Mouse (Mus musculus): ENCODE data around the gene Tmem258. TPM values are rescaled to one million over a fixed set of nuclear protein-coding genes. Genes with fewer than 3 reads are reported as not detected.
A peak's percentile ranks its signal among the peaks of the same experiment; 100 is the strongest.

Gene Tmem258
- total RNA-seq, 2 experiments from 2014 or later: 160 TPM

DNA sequence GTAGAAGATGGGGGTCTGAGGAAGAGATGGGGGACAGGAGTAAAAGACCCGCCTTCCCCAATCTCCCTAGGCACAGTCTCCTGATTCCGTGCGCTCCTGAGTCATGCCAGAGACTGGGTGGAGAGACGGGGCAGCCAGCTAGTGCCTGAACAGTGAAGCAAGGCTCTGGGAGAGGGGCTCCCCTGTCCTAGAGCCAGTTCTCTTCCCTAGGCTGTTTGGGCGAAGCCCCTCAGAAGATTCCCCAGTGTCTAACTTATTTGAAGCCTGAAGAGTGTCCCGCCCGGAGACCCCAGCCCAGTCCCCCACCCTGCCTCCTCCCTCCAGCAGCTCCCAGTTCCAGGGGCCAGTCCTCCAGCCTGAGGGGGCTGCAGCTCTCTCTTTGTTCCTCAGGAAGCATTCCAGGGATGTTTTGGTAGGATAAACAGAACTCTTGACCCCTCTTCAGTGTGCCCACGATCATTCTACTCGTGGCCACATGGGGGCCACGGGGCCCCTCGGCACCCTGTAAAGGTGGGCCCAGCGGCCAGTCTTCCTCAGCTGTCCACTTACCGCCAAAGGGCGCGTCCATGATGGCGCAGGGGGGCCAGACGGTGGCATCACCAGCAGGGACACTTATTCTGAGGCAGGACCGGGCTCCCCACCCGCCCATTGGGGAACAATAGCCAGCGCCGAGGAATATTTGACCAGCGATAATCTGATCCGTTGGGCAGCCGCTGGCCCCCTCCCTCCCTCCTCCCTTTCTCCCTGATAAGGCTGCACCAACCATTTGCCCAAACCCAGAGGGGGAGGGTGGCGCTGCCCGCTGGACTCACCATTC lies 21.0 kb downstream of the Tmem258 start:
- no peak for DNase-seq

DNA sequence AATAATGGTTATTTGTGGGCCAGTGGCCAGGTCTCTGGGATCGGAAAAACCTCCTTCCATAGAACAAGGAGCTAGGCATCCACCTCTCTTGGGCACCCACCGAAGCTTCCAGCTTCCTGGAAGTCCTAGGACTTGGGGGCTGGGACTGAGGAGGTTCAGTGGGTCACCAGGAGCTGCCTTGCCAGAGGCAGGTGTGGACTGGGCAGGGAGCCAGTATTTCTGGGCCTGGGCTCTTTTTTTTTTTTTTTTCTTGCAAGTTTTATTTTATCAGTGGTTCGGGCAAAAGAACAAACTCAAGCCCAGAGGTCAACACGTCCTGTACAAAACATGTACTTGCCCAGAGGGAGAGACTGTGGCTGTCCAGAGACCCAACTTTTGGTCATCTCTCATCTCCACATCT lies 22.0 kb downstream of the Tmem258 start:
- DNase-seq: no peak

DNA sequence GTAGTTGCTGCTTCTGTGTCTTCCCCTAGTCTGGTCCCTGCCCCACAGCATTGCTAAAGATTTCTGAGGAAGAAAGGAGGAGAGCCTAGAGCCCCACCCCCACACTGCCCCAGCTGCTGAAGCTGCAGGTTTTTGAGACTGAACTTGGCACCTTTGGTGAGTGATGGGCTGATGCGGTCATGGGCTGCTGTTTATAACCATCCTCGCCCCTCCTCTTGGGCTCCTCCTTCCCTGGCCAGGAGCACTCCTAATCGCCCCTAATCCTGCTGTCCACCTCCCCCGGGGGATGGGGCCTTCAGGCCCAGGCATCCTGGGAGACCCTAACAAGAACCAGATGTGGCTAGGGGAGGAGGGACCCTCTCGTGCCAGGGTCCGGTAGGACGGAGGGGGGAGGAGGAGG lies 27.2 kb downstream of the Tmem258 start:
- no peak for DNase-seq

DNA sequence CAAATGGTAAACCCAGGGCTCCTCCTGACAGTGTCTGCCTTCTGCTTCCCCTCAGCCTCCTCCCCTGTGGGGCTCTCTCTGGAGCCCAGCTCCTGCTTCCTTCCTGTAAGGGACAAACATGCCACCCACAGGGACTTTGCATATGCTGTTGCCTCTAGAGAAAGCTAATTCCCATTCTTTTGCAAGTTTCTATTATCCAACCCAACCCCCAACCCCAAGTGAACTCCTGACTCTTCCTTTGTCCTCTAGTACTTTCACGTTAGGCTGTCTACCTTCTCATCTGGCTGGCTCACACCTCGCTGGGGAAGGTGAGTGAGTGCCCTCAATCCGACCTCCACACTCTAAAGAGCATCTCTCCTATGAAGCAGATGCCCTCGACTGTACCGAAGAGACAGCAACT lies 28.1 kb downstream of the Tmem258 start:
- no peak for DNase-seq

DNA sequence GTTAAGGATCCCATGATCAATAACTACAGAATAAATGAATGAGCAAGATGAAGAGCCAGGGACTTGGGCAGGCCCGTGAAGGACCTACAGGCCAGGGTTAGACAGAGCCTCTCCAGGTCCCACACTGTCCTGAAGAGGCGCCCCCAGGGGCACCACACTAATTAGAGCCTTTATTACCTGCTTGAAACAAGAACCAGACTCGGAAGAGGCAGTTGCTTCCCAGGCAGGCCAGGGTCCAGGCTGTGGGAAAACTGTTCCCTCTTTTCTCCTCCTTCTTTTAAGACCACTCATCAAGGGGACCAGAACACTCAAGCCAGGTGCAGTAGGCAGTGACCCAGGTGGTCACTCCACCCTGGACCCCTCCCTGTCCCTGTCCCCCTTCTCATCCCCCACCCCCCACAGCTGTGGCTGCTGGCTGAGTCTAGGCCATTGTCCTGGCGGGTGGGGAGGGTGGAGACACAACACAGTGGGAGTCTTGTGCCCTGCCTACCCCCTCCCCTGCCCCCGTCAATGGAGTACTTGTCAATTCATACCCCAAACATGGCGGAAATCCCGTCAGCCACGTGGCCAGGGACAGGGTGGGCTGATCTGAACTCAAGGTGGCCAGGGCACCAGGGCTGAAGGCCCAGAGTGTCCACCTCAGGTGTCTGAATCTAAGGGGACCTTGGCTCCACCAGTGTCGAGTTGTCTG lies 28.7 kb downstream of the Tmem258 start:
- no peak for DNase-seq

DNA sequence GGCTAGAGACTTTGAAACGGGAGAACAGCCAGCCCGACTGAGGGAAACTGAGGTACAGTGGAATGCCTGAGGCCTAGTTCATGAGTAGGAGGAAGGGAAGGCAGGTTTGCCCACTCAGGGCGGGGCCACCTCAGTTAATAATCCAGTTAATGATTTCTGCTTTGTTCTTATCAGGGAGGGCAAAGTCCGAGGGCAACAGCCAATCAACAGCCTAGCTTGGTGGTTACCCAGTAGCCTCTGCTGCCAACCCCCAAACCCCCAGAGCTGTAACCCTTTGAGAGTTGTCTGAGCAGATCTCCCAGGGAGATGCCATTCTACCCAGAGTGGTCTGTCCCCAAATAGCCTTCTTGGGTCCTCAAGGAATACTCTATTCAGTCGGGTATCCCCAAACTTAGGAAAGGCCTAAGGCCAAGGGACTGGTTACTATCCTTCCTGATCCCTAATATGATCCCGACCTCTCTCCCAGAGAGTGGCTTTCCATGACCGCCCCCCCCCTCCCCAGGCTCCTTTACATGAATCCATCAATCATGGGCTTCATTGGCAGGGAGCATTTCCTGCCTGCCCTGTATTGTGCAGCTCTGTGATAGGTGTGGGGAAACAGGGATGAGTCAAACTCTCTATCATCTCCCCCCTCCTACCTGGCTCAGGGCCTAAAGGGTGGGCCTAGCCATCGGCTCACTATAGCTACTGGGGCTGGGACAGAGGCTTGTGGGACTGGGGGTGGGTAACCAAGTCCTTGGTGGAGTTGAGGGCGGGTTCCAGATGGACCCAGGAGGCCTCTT lies 32.2 kb downstream of the Tmem258 start:
- DNase-seq: no peak

DNA sequence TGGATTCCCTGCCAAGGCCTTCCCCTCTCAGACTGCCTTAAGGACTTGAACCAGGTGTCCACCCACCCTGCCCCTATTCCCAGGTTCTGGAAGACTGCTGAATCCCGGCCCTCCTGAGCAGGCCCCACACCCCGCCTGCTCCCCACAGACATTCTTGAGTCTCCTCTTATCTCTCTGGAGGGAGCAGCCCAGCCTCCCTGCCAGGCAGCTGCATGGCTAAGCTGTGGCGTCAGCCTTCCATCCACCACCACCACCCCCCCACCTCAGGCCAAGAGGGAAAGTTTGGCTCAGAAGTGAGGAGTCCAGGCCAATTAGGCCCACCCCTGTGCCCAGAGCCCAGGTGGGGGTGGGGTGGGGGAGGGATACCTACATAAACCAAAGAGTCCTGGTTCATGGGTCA lies 34.7 kb downstream of the Tmem258 start:
- peak; percentile 32 for DNase-seq

DNA sequence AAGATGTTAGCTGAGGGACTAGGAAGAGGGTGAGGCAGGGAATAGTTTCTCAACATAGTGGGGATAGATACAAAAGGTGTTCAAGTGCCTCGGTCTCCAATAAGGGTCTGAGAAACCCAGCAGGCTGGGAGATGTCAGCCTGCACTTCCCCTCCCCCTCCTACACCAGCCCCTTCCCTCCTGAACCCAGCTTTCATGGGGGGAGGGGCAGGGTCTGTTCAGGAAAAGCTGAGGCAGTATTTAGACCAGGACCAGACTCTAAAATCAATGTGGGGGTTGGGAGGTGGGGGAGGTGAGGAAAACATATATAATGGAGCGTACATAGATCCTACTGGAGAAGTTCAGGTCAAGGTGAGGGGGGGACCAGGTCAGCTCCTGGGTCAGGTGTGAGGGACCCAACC lies 35.6 kb downstream of the Tmem258 start:
- no peak for DNase-seq

DNA sequence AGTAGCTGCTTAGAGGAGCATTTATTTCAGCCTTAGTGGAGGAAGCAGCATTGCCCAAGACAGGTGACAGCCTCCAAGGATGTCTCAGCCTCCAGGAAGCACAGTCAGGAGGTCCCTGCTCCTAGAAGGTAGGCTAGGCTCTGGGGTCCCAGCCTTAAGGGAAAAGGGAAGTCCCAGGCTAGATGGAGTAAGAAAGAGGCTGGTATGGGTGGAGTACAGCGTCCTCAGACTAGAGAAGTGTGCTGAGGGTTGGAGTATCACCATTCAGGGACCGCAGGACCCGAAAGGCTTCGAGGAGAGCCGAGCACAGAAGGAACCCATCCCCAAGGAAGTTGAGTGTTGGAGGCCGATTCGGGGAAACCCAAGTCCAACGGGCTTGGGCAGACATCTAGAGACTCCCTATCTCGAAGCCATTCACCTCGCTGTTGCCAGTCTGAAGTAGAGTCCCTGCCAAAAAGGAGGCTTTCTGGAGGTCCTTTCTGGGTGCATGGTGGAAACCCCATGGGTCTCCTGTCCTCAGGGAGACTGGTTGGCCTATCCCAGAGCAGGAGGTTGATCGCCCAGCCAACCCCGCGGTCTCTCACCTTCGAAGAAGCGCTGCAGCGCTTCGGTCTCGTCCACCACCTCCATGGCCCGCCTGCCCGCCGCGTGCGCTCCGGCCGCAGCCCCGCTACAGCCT lies 36.3 kb downstream of the Tmem258 start:
- no peak for DNase-seq

DNA sequence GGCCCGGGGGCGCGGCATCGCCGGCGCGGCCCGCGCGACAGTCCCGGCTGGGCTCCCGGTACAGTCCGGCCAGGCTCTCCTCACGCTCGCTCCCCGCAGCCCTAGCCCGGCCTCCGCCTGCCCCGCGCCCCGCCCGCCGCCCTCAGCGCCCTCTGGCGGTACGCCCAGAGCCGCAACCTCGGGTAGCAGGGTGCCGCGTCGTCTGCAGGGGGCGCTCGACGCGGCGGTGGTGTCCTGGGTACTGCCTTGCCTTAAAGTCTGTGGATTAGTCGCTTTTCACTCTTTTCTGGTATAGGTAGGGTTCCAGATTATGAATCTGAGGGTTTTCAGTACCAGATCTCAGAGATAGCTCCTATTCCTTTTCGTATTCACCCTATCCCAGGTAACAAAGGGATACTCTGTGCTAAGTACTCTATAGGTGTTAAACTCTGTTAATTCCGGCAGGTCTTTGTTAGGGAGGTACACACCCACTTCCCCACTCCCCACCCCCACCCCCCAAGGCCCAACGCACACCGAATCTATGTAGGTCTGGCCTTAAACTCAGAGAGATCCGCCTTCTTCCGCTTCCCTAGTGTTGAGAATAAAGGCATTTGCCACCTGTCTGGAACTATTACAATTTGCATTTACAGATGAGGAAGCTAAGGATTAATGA lies 37.0 kb downstream of the Tmem258 start, which contains the start of gene Myrf:
Myrf (minus strand) TSS at position 95 of the 652 bp plus-strand sequence.
- DNase-seq: peak; percentile 86

DNA sequence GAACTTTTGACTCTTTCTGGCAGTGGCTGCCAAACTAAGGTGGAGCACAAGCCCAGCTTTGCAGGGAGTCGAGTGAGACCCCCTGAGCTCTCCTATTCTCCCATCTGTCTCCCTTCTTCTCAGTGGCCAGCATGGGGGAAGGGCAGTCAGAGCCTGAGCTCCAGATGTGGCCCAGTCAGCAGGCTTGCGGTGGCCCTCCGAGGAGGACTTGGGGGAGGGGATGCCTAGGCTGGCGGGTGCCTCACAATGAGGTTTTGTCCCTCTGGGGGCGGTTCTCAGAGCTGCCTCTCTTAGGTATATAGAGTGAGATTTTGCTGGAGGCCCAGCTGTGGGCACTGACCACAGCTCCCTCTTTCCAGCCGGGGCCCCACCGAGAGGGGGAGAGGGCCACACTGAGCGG lies 39.1 kb downstream of the Tmem258 start:
- no peak for DNase-seq

DNA sequence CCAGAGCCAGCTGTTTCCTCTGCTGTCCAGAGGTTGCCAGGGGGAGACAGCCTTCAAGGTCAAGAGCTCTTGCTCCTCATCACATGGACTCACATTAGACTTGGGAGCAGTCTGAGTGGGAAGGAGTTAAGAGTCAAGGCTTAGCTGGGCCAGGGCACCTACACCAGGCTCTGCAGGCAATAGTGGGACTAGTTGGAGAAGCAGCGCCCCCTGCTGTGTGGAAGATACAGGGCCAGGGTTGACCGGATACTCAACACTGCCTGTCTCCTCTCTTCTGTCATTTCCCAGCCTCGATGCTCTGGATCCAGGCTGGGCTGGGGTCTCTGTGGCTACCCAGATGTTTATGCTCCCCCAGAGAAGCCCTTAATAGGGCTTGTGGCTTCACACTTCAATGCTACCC lies 40.4 kb downstream of the Tmem258 start:
- DNase-seq: peak; percentile 67

DNA sequence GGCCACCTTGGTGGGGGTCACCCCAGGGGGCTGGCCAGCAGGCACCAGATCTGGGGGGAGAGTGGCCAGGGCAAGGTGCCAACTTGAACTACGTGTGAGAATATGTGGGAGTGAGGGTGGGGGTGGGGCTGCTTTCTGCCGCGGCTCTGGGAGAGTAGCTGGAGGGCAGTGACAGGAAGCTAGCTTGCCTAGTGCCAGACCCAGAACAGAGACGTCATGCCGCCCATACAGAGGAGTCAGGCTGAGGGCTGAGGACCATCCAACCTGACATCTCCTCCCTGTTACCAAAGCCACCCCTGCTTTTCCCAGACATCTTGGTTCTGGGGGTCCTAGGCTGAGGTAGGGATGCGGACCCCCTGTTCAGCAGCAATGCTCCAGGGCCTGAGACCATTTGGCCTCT lies 43.4 kb downstream of the Tmem258 start:
- no peak for DNase-seq

DNA sequence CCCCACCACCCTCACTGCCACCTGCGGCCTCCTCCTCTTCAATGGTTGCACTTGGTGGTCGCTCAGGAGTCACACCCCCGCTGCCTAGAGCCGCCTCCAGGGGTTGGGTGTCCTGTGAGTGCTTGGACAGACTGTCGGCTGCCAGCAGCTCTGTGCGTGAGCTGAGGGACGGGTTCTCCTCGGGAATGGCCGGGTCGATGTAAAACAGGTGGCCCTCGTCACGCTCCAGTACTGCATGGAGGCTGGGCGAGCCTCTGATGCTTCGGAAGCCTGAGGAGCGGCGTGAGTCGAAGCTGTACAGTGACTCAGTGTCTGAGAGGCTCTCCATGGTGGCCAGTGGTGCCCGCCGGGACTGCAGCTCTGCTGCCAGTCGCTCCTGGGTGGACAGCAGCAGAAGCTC lies 44.3 kb downstream of the Tmem258 start:
- peak; percentile 45 for DNase-seq

Small RNAs within 50 kb of the gene (microRNA-seq; reads per million reads assigned to microRNA genes)
- 1.0 reads per million in 2 experiments for gene Mir6993

Other genes starting within 250 kb of the Tmem258 start
- 1,000 to 10,000 TPM; 1,376 to 1,487 TPM for gene Fth1, start 223.4 kb upstream of the Tmem258 start, total RNA-seq (2021)
- not detected for gene Best1, start 202.4 kb upstream of the Tmem258 start, total RNA-seq (2021)
- 10 to 100 TPM; 12.2 to 12.5 TPM for gene Rab3il1, start 202.3 kb upstream of the Tmem258 start, total RNA-seq (2021)
- 10 to 100 TPM; 55.6 to 55.7 TPM for gene Fads3, start 162.4 kb upstream of the Tmem258 start, total RNA-seq (2021)
- 10 to 100 TPM; 15.9 to 17.0 TPM for gene Fads2, start 102.3 kb upstream of the Tmem258 start, total RNA-seq (2021)
- 10 to 100 TPM; 52.4 to 54.5 TPM for gene Fads1, start 21.1 kb upstream of the Tmem258 start, total RNA-seq (2021)
- gene Fen1, start 155 bp downstream of the Tmem258 start, total RNA-seq (2021): 10 to 100 TPM; 26.8 to 27.2 TPM
- 10 to 100 TPM in 1 of 2 experiments, 1 to 10 TPM in 1; 9.0 to 11.9 TPM for gene Myrf, start 36.7 kb downstream of the Tmem258 start, total RNA-seq (2021)
- gene Dagla, start 100.9 kb downstream of the Tmem258 start, total RNA-seq (2021): 1 to 10 TPM; 3.8 to 4.1 TPM
- gene Syt7, start 185.1 kb downstream of the Tmem258 start, total RNA-seq (2021): 10 to 100 TPM; 40.8 to 44.7 TPM

Data from heart, postnatal 4 days (tissue).